Mouse (Mus musculus) forebrain, embryonic 13.5 days (tissue): ENCODE results near the gene Zhx3. TPM values are rescaled to one million over a fixed set of nuclear protein-coding genes. Genes with fewer than 3 reads are reported as not detected.

Experiments
- ATAC-seq: fragments of 200-750 bp; cut with Nextera tagmentation; 2 replicates; pipeline ENCODE4 v1.8.0; 2017
- H3K27ac ChIP-seq: fragments of 300-500 bp; sonication (generic); 2 replicates; pipeline ENCODE4 v1.5.1; 2015; ENCODE audit warnings: inconsistent platforms, mild to moderate bottlenecking, moderate library complexity
- H3K27me3 ChIP-seq: fragments of 300-500 bp; sonication (generic); 2 replicates; pipeline ENCODE4 v1.6.1; 2015; ENCODE audit warnings: mild to moderate bottlenecking, inconsistent platforms
- H3K36me3 ChIP-seq: fragments of 300-500 bp; sonication (generic); 2 replicates; pipeline ENCODE4 v1.6.1; 2015; ENCODE audit warnings: mild to moderate bottlenecking, inconsistent platforms; ENCODE audit not compliant: poor library complexity, severe bottlenecking
- H3K4me1 ChIP-seq: fragments of 300-500 bp; sonication (generic); 2 replicates; pipeline ENCODE4 v1.6.1; 2015; ENCODE audit warnings: inconsistent platforms
- H3K4me2 ChIP-seq: fragments of 300-500 bp; sonication (generic); 2 replicates; pipeline ENCODE4 v1.6.1; 2015; ENCODE audit warnings: inconsistent platforms, mild to moderate bottlenecking, moderate library complexity
- H3K4me3 ChIP-seq: fragments of 300-500 bp; sonication (generic); 2 replicates; pipeline ENCODE4 v1.5.1; 2015; ENCODE audit warnings: mild to moderate bottlenecking, inconsistent platforms
- H3K9ac ChIP-seq: fragments of 300-500 bp; sonication (generic); 2 replicates; pipeline ENCODE4 v1.6.1; 2015; ENCODE audit warnings: mild to moderate bottlenecking, inconsistent platforms
- H3K9me3 ChIP-seq: fragments of 300-500 bp; sonication (generic); replicated peaks from 2 replicates; pipeline ENCODE4 v1.6.1; 2016; ENCODE audit warnings: inconsistent platforms
- WGBS: fragments of 180-500 bp; shearing (Covaris S2); methylation state at CpG from one replicate; pipeline ENCODE4 v1.1.7; 2015; 5-methylcytosine and 5-hydroxymethylcytosine counted together
- polyA plus RNA-seq: library from polyadenylated mRNA; unstranded; fragments of >200 nt; fragmentation: Nextera tagmentation; extraction: Ambion mirVana; gene quantifications from 2 replicates; pipeline ENCODE4 v1.2.1, GENCODE M21; 2015

Gene Zhx3
- polyA plus RNA-seq, 1 experiment from 2014 or later = 14.0 TPM

DNA sequence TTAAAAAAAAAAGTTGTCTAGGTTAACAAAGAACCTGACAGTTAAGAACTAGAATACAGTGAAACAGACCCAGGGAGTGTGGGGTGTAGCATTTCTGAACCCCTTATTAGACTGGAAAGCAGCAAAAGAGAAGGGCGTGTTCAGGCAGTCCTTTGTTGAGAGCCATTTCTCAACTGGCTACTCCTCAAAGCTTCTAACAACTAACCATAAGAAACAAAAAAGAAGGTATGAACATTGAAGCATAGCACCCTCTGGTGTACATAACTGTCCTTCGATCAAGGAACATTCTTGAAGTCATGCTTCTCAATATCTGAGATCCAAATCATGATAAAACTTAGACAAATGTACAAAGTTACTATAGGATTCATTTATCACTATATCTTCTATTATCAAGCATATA lies 79.7 kb downstream of the Zhx3 start:
- H3K4me3 ChIP-seq = no peak overlapping the region
- no peaks in the 10 kb centered on the region for H3K36me3 ChIP-seq
- no peaks in the 10 kb centered on the region for H3K27me3 ChIP-seq
- no peaks in the 10 kb centered on the region for H3K9me3 ChIP-seq
- WGBS = 73% methylated on average over 2 of the region's 2 CpGs
- H3K4me2 ChIP-seq = no peak overlapping the region
- 0 out of 2 replicates have a peak, but pooled peaks cover 5% of the 10 kb centered on the region for H3K4me1 ChIP-seq
- no peak overlapping the region for H3K9ac ChIP-seq
- H3K27ac ChIP-seq = no peak overlapping the region
- ATAC-seq = no peak

DNA sequence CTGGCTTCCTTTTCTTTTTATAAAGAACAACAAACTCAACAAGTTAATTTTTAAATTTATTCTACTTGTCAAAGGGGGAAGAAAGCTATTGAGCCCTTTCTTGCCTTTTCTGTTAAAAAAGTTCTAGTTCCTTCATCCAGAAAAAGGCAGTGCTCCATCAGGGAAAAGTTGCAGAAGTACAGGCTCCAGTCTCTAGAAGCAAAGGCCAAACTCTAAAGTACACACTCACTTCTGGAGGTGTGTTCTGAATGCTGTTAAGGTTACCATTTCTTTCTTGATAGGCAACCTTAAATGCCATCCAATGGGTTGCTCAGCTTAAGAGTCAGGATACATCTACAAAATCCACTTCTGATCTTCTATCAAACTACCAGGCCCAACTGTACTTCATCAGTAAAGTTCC lies 83.1 kb downstream of the Zhx3 start:
- Histone ChIP-seq H3K4me1 (peaks cover 9% of the 10 kb centered on the region; the same call in 1 of the 2 replicates), H3K4me3 (no peak overlapping the region), H3K27ac (no peak overlapping the region)

DNA sequence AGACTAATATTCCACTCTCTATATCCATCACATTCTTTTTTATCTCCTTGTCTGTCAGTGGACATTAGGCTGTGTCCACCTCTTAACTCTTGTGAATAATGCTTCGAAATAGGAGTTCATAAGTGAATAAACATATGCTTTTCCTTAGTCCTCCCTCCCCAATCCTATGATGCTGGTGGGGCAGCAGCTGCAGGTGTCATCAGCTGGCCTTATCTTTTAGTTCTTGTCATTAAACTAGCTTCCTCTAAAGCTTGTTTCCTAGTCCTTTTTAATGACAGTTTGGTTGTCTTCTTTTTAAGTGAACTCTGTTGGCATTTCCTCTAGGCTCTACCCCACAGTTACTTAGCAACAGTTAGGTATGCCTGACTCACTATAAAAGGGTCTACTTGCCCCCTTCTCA lies 83.8 kb downstream of the Zhx3 start:
- ATAC-seq = no peak
- Histone ChIP-seq H3K4me3 (no peak overlapping the region), H3K9me3 (no peaks in the 10 kb centered on the region), H3K36me3 (no peaks in the 10 kb centered on the region), H3K9ac (no peak overlapping the region), H3K4me1 (peaks cover 9% of the 10 kb centered on the region; the same call in 1 of the 2 replicates), H3K27me3 (no peaks in the 10 kb centered on the region), H3K4me2 (no peak overlapping the region), H3K27ac (no peak overlapping the region)
- WGBS = 95% methylated on average over 1 of the region's 1 CpGs

More for the DNA sequence above, 83.1 kb downstream of the Zhx3 start:
- H3K4me2 ChIP-seq = no peak overlapping the region
- no peaks in the 10 kb centered on the region for H3K9me3 ChIP-seq
- no peaks in the 10 kb centered on the region for H3K36me3 ChIP-seq
- no peak overlapping the region for H3K9ac ChIP-seq
- ATAC-seq = no peak
- H3K27me3 ChIP-seq = no peaks in the 10 kb centered on the region

DNA sequence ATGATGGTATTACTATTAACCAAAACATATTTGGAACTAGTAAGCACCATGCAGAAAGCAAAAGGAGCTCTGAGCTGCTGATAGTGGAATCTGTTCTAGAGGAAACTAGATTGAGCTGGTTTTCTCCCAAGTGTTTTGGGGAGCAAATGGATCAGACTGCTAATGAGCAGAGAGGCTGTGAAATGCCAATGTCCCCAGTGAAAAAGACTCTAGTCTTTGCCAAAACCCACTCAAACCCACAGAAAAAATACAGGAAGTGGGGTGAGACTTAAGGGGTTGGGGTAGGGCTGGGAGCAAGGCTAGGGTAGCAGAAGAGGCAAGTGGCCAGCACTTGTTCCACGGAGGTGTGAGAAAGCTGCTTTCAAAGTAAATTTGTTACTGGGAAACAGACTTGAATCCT lies 86.5 kb downstream of the Zhx3 start:
- 69% methylated on average over 1 of the region's 1 CpGs for WGBS
- Histone ChIP-seq H3K9me3 (no peaks in the 10 kb centered on the region), H3K9ac (no peak overlapping the region), H3K27me3 (no peaks in the 10 kb centered on the region), H3K4me3 (no peak overlapping the region), H3K36me3 (peaks cover 6% of the 10 kb centered on the region; the same call in 1 of the 2 replicates), H3K4me2 (no peak overlapping the region), H3K4me1 (peaks cover 7% of the 10 kb centered on the region; the same call in 1 of the 2 replicates), H3K27ac (no peak overlapping the region)
- peak; percentile 65; the same call in 1 of the 2 replicates for ATAC-seq

DNA sequence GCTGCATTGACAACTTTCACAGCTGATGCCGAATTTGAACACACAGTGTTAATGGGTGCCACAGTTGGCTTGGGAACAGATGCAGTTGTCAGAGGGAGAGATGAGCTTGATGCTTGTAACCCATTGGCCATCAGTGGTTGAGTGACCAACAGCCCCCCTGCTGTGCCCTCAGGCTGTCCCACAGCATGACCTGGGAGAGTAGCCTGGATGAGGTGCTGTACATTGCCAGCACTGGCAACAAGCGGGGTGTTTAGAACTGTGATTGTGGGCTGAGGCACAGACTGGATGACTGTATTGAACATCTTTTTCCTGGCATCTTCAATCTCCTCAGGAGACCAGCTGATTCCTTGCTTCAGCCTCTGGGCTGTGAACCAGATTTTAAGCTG lies 92.0 kb downstream of the Zhx3 start:
- peaks cover under 1% of the 10 kb centered on the region; the same call in 1 of the 2 replicates for H3K4me1 ChIP-seq
- no peak for ATAC-seq
- no peaks in the 10 kb centered on the region for H3K27me3 ChIP-seq
- no peak overlapping the region for H3K27ac ChIP-seq
- H3K9me3 ChIP-seq = no peaks in the 10 kb centered on the region
- WGBS = 98% methylated on average over 2 of the region's 2 CpGs
- H3K9ac ChIP-seq = no peak overlapping the region
- no peak overlapping the region for H3K4me2 ChIP-seq
- peaks cover 21% of the 10 kb centered on the region for H3K36me3 ChIP-seq
- no peak overlapping the region for H3K4me3 ChIP-seq

DNA sequence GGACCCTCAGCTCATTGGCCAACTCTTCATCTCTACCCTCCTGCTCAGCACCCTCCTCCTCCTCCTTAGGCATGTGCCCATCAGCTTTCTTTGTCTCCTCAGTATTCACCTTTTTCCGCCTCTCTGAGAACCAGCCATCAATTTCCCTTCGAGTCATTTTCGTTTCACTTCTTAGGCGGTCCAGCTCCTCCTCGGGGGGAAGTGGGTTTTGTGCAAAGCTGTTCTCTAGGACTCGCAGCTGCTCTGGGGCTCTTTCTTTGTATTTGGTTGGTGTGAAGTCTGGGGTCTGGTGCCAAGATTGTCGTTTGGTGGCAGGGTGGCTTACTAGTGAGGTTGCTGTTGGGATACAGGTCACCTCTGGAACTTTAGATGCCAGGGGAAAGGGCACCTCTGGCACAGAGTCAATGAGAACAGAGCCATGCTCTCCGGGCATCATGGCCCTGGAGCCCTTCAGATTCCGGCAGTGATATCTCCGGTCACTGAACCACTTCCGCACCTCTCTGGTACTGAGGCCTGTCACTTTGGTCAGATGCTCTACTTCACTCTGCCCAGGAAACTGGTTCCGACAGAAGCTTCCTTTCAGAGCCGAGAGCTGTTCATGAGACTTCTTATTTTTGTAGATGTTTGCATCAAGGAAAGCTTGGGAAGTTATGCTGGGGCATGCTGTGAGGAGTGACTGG lies 92.5 kb downstream of the Zhx3 start:
- Histone ChIP-seq H3K27ac (no peak overlapping the region), H3K4me3 (no peak overlapping the region), H3K4me2 (no peak overlapping the region), H3K9ac (no peak overlapping the region), H3K4me1 (no peaks in the 10 kb centered on the region), H3K36me3 (peaks cover 21% of the 10 kb centered on the region), H3K27me3 (no peaks in the 10 kb centered on the region), H3K9me3 (no peaks in the 10 kb centered on the region)
- no peak for ATAC-seq
- 90% methylated on average over 13 of the region's 13 CpGs for WGBS

DNA sequence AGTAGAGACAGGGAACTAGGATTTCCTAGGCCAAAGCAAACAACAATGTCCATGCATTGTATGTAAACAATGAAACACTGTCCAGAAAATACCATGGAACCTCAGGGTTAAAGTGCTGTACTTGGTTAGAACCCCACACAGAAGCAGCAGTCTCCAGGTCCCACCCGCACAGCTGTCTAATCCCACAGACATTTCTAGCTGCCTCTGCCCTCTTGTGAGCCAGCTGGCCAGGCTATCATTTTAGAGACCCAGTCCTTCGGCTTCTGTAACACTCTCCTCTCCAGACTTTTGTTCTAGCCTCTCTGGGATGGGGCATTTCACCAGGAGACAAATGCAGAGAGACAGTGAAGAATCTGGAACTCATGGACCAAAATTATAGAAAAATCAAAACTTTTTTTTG lies 94.8 kb downstream of the Zhx3 start:
- Histone ChIP-seq H3K9ac (no peak overlapping the region), H3K27me3 (no peaks in the 10 kb centered on the region), H3K4me2 (no peak overlapping the region), H3K9me3 (no peaks in the 10 kb centered on the region), H3K36me3 (peaks cover 21% of the 10 kb centered on the region), H3K4me1 (no peaks in the 10 kb centered on the region), H3K27ac (no peak overlapping the region), H3K4me3 (no peak overlapping the region)
- no peak for ATAC-seq
- WGBS = 90% methylated on average over 2 of the region's 2 CpGs

DNA sequence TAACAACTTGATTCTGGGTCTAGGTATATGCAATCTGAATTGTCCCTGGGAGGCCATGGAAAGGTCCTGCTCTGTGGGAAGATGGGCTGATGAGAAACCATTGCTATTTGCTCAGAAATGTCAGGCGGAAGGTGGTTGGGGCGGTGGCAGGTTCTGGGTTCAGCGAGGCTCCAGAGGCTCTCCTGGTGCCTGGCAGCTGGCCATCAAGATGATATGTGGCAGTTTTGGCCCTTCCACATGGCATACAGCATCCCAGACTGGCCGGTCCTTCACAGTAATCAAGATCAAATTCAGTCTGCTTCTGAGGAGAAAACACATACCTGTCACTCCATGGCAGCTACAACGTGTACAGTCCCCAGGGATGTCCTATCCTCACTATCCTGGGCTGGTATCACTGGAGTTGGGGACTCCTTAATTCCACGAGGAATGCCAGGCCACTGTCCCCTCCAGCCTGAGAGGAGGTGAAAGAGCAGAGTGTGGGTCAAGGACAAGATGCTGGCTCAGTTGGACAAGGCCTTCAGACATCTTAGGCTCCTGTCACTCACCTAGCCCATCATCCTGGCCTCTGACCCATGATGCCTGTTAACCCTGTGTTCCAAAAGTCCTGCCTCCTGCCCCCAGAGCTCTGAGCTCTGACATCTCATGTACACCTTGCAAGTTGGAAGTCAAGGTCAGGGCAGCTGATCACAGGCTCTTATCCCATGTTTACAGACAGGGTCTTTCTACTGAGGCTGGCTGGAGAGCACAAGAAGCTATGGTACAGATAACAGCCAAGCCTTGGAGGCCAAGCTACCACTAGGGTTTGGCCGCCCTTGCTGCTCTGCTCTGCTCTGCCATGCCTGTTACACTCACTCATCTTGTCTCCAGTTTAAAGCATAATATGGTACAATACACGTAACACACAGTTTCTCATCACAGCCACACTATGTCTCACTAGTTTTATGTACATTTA lies 101.2 kb downstream of the Zhx3 start:
- H3K4me1 ChIP-seq = no peaks in the 10 kb centered on the region
- 91% methylated on average over 8 of the region's 8 CpGs for WGBS
- ATAC-seq = no peak
- peaks cover 18% of the 10 kb centered on the region for H3K36me3 ChIP-seq
- no peaks in the 10 kb centered on the region for H3K27me3 ChIP-seq
- H3K27ac ChIP-seq = no peak overlapping the region
- H3K4me2 ChIP-seq = no peak overlapping the region
- no peaks in the 10 kb centered on the region for H3K9me3 ChIP-seq
- no peak overlapping the region for H3K4me3 ChIP-seq
- H3K9ac ChIP-seq = no peak overlapping the region

DNA sequence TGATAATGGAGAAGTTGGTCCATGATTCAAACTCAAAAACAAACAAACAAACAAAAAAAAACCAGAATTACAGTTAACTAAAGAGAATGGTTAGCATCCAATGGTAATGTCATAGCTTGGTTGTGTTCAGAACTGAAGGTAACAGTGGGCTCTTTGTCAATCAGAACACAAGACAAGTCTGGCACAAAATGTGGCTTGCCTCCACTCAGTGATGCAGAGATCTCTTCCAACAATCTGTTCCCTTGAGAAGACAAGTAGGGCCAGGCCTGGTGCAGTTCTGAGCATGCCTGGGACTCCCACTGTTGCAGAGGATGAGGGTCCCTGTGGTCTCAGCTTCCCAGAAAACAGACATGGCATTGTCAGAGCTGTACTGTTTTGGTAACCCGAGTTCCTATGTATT lies 101.9 kb downstream of the Zhx3 start:
- H3K4me3 ChIP-seq = no peak overlapping the region
- H3K4me2 ChIP-seq = no peak overlapping the region
- 95% methylated on average over 1 of the region's 1 CpGs for WGBS
- H3K9ac ChIP-seq = no peak overlapping the region
- no peak overlapping the region for H3K27ac ChIP-seq
- H3K4me1 ChIP-seq = no peaks in the 10 kb centered on the region
- no peaks in the 10 kb centered on the region for H3K27me3 ChIP-seq
- no peak for ATAC-seq
- no peaks in the 10 kb centered on the region for H3K9me3 ChIP-seq
- H3K36me3 ChIP-seq = peaks cover 23% of the 10 kb centered on the region

DNA sequence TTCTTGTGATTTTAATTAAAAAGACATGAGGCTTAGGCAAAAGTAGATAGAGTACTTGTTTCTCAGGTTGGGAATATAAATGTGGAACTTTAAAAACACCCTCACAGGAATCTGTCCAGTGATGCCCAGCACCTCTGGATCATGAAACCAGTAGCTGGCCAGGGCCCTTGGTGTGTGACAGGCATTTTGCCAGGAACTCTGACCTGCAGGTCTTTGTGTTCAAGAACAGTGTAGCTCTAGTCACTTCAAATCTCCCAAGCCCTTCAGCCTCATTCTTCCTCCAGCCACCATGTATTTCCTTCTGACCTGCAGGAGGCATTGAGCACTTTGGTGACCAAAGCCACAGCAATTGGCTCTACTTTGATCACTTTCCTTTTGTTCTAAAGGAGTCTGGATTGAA lies 102.4 kb downstream of the Zhx3 start:
- ATAC-seq = no peak
- no peaks in the 10 kb centered on the region for H3K9me3 ChIP-seq
- no peak overlapping the region for H3K4me3 ChIP-seq
- H3K36me3 ChIP-seq = peaks cover 26% of the 10 kb centered on the region
- no peaks in the 10 kb centered on the region for H3K4me1 ChIP-seq
- H3K27ac ChIP-seq = no peak overlapping the region
- H3K4me2 ChIP-seq = no peak overlapping the region
- H3K27me3 ChIP-seq = no peaks in the 10 kb centered on the region
- H3K9ac ChIP-seq = no peak overlapping the region

DNA sequence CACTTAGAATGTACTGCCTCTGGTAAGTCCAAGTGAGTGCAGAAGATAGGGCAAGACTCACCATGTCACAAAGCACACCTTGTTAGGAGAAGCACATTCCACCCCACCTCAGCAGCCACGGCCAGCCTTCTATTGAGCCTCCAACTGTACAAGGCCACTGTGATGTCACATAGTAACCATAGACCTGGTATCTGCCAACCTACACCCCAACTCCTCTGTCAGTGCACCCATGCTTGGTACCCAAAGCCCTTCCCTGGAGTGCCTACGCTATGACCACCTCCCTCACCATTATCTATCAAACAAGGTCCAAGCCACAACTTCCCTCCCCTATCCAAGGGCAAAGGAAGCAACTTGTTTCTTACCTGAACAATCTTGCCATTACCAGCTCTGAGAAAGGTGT lies 103.8 kb downstream of the Zhx3 start:
- peaks cover 40% of the 10 kb centered on the region for H3K36me3 ChIP-seq
- no peak overlapping the region for H3K4me2 ChIP-seq
- no peaks in the 10 kb centered on the region for H3K27me3 ChIP-seq
- no peaks in the 10 kb centered on the region for H3K9me3 ChIP-seq
- no peak overlapping the region for H3K4me3 ChIP-seq
- WGBS = 95% methylated on average over 2 of the region's 2 CpGs
- H3K9ac ChIP-seq = no peak overlapping the region
- H3K4me1 ChIP-seq = no peaks in the 10 kb centered on the region
- no peak for ATAC-seq
- no peak overlapping the region for H3K27ac ChIP-seq

DNA sequence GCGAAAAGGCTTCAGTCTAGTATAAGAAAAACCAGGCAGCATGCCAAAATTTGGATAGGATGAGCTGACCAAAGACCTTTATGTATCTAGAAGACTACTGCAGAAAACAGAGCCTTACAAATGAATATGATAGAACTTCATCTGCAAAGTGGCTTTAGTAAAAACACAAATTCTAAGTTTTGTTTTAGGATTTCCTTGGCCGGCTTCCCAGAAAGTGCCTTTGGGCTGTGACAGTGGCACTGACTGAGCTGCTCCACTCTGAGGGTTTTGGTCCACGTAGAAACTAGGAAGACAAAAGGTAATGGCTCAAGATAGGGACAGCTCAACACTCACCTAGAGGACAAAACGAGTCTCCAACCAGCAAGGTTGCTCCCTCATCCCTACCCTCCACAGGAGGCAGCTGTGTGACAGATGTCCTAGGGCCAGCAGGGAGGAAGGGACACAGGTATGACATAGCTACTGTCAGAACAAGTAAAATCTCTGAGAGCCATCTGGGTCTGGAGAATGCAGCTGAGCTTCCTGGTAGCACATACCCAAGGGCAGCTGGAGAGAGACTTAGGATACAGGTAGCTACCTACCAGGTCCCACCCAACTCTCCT lies 104.6 kb downstream of the Zhx3 start:
- Histone ChIP-seq H3K4me2 (no peak overlapping the region), H3K9me3 (no peaks in the 10 kb centered on the region), H3K9ac (no peak overlapping the region), H3K4me1 (no peaks in the 10 kb centered on the region), H3K36me3 (peaks cover 48% of the 10 kb centered on the region), H3K4me3 (no peak overlapping the region), H3K27ac (no peak overlapping the region; the same call in 1 of the 2 replicates), H3K27me3 (no peaks in the 10 kb centered on the region)
- ATAC-seq = peak; percentile 14; the same call in 1 of the 2 replicates
- 83% methylated on average over 4 of the region's 4 CpGs for WGBS
